Mouse (Mus musculus): ENCODE measurements around the gene Atf7ip. TPM values are rescaled to one million over a fixed set of nuclear protein-coding genes. Genes with fewer than 3 reads are reported as not detected.

Atf7ip gene
- polyA plus RNA-seq, 1 experiment from 2014 or later: 49.7 TPM

GRCm38 (mm10) chr6:136543164-136543563, 37.2 kb downstream of the Atf7ip start:
- H3K4me1 ChIP-seq (replicated peaks; ENCODE audit: control insufficient read depth, insufficient read depth, low read length): peaks cover 51% of the 10 kb centered on the region
- H3K9ac ChIP-seq: 0 out of 2 replicates have a peak overlapping the region, but pooled peaks have one; percentile 41

GRCm38 (mm10) chr6:136545284-136545870, 39.4 kb downstream of the Atf7ip start:
- Histone ChIP-seq H3K36me3 (replicated peaks; ENCODE audit: control insufficient read depth, insufficient read depth) (0 out of 2 replicates have a peak, but pooled peaks cover 1% of the 10 kb centered on the region), H3K4me3 (replicated peaks; ENCODE audit: low read length) (no peak overlapping the region), H3K4me1 (replicated peaks; ENCODE audit: control insufficient read depth, insufficient read depth, low read length) (peaks cover 65% of the 10 kb centered on the region), H3K9ac (no peak overlapping the region), H3K4me2 (replicated peaks) (no peak overlapping the region), H3K27me3 (ENCODE audit: control insufficient read depth, insufficient read depth, low read length) (no peaks in the 10 kb centered on the region), H3K9me3 (ENCODE audit: control insufficient read depth, low read length) (no peaks in the 10 kb centered on the region), H3K27ac (peak overlapping the region; percentile 66)
- WGBS: 74% methylated on average over 11 of the region's 11 CpGs
- ATAC-seq (ENCODE audit: low FRiP score) (no peak), DNase-seq (ENCODE audit: low spot score) (no peak)

More at GRCm38 (mm10) chr6:136543164-136543563, 37.2 kb downstream of the Atf7ip start:
- H3K4me3 ChIP-seq (replicated peaks; ENCODE audit: low read length): no peak overlapping the region
- H3K4me2 ChIP-seq (replicated peaks): peak overlapping the region; percentile 39
- peaks cover 16% of the 10 kb centered on the region; the same call in 1 of the 2 replicates for H3K36me3 ChIP-seq (replicated peaks; ENCODE audit: control insufficient read depth, insufficient read depth)
- DNase-seq (ENCODE audit: low spot score) (peak; percentile 76), ATAC-seq (ENCODE audit: low FRiP score) (peak; percentile 80)
- no peaks in the 10 kb centered on the region for H3K9me3 ChIP-seq (ENCODE audit: control insufficient read depth, low read length)
- H3K27ac ChIP-seq: peak overlapping the region; percentile 72
- H3K27me3 ChIP-seq (ENCODE audit: control insufficient read depth, insufficient read depth, low read length): no peaks in the 10 kb centered on the region
- WGBS: 9% methylated on average over 6 of the region's 6 CpGs

- Histone ChIP-seq H3K9me3 (ENCODE audit: control insufficient read depth, low read length) (no peaks in the 10 kb centered on the region), H3K36me3 (replicated peaks; ENCODE audit: control insufficient read depth, insufficient read depth) (no peaks in the 10 kb centered on the region), H3K9ac (no peak overlapping the region), H3K4me2 (replicated peaks) (no peak overlapping the region), H3K27ac (peak overlapping the region; percentile 36; the same call in 1 of the 2 replicates), H3K4me3 (replicated peaks; ENCODE audit: low read length) (no peak overlapping the region), H3K4me1 (replicated peaks; ENCODE audit: control insufficient read depth, insufficient read depth, low read length) (peaks cover 65% of the 10 kb centered on the region), H3K27me3 (ENCODE audit: control insufficient read depth, insufficient read depth, low read length) (no peaks in the 10 kb centered on the region)
- DNase-seq (ENCODE audit: low spot score): no peak
- WGBS: 65% methylated on average over 2 of the region's 2 CpGs
- no peak for ATAC-seq (ENCODE audit: low FRiP score)
Observed at GRCm38 (mm10) chr6:136546286-136546685, 40.3 kb downstream of the Atf7ip start.

GRCm38 (mm10) chr6:136546987-136547386, 41.0 kb downstream of the Atf7ip start:
- Histone ChIP-seq H3K4me3 (replicated peaks; ENCODE audit: low read length) (no peak overlapping the region), H3K4me2 (replicated peaks) (peak overlapping the region; percentile 29), H3K9me3 (ENCODE audit: control insufficient read depth, low read length) (no peaks in the 10 kb centered on the region), H3K27me3 (ENCODE audit: control insufficient read depth, insufficient read depth, low read length) (no peaks in the 10 kb centered on the region), H3K9ac (0 out of 2 replicates have a peak overlapping the region, but pooled peaks have one; percentile 34), H3K27ac (peak overlapping the region; percentile 79), H3K36me3 (replicated peaks; ENCODE audit: control insufficient read depth, insufficient read depth) (no peaks in the 10 kb centered on the region), H3K4me1 (replicated peaks; ENCODE audit: control insufficient read depth, insufficient read depth, low read length) (peaks cover 61% of the 10 kb centered on the region)
- no peak for DNase-seq (ENCODE audit: low spot score)
- no peak for ATAC-seq (ENCODE audit: low FRiP score)
- WGBS: 18% methylated on average over 7 of the region's 7 CpGs

- H3K4me3 ChIP-seq (replicated peaks; ENCODE audit: low read length): no peak overlapping the region
- H3K9ac ChIP-seq: peak overlapping the region; percentile 18; the same call in 1 of the 2 replicates
- peak overlapping the region; percentile 30 for H3K4me2 ChIP-seq (replicated peaks)
- H3K27ac ChIP-seq: peak overlapping the region; percentile 90
- peak; percentile 84 for ATAC-seq (ENCODE audit: low FRiP score)
- H3K36me3 ChIP-seq (replicated peaks; ENCODE audit: control insufficient read depth, insufficient read depth): no peaks in the 10 kb centered on the region
- DNase-seq (ENCODE audit: low spot score): peak; percentile 90
- 17% methylated on average over 6 of the region's 6 CpGs for WGBS
- peaks cover 54% of the 10 kb centered on the region for H3K4me1 ChIP-seq (replicated peaks; ENCODE audit: control insufficient read depth, insufficient read depth, low read length)
- H3K9me3 ChIP-seq (ENCODE audit: control insufficient read depth, low read length): no peaks in the 10 kb centered on the region
- H3K27me3 ChIP-seq (ENCODE audit: control insufficient read depth, insufficient read depth, low read length): no peaks in the 10 kb centered on the region
Observed at GRCm38 (mm10) chr6:136548041-136548770, 42.2 kb downstream of the Atf7ip start.

- peaks cover 49% of the 10 kb centered on the region for H3K4me1 ChIP-seq (replicated peaks; ENCODE audit: control insufficient read depth, insufficient read depth, low read length)
- no peaks in the 10 kb centered on the region for H3K36me3 ChIP-seq (replicated peaks; ENCODE audit: control insufficient read depth, insufficient read depth)
- ATAC-seq (ENCODE audit: low FRiP score) (no peak), DNase-seq (ENCODE audit: low spot score) (peak; percentile 55)
- 68% methylated on average over 6 of the region's 6 CpGs for WGBS
- peak overlapping the region; percentile 90 for H3K27ac ChIP-seq
- no peak overlapping the region for H3K9ac ChIP-seq
- no peak overlapping the region for H3K4me2 ChIP-seq (replicated peaks)
- no peaks in the 10 kb centered on the region for H3K9me3 ChIP-seq (ENCODE audit: control insufficient read depth, low read length)
- no peaks in the 10 kb centered on the region for H3K27me3 ChIP-seq (ENCODE audit: control insufficient read depth, insufficient read depth, low read length)
- no peak overlapping the region for H3K4me3 ChIP-seq (replicated peaks; ENCODE audit: low read length)
Observed at GRCm38 (mm10) chr6:136548796-136549195, 42.8 kb downstream of the Atf7ip start.

- 83% methylated on average over 3 of the region's 3 CpGs for WGBS
- Histone ChIP-seq H3K4me3 (replicated peaks; ENCODE audit: low read length) (no peak overlapping the region), H3K27ac (peak overlapping the region; percentile 75), H3K4me2 (replicated peaks) (no peak overlapping the region), H3K9me3 (ENCODE audit: control insufficient read depth, low read length) (no peaks in the 10 kb centered on the region), H3K9ac (no peak overlapping the region), H3K36me3 (replicated peaks; ENCODE audit: control insufficient read depth, insufficient read depth) (no peaks in the 10 kb centered on the region), H3K27me3 (ENCODE audit: control insufficient read depth, insufficient read depth, low read length) (no peaks in the 10 kb centered on the region), H3K4me1 (replicated peaks; ENCODE audit: control insufficient read depth, insufficient read depth, low read length) (peaks cover 44% of the 10 kb centered on the region)
- no peak for DNase-seq (ENCODE audit: low spot score)
- no peak for ATAC-seq (ENCODE audit: low FRiP score)
Observed at GRCm38 (mm10) chr6:136549606-136550005, 43.6 kb downstream of the Atf7ip start.

- DNase-seq (ENCODE audit: low spot score) (peak; percentile 73), ATAC-seq (ENCODE audit: low FRiP score) (peak; percentile 44; the same call in 1 of the 2 replicates)
- H3K4me3 ChIP-seq (replicated peaks; ENCODE audit: low read length): no peak overlapping the region
- H3K9ac ChIP-seq: 0 out of 2 replicates have a peak overlapping the region, but pooled peaks have one; percentile 34
- peak overlapping the region; percentile 91 for H3K27ac ChIP-seq
- peaks cover 39% of the 10 kb centered on the region for H3K4me1 ChIP-seq (replicated peaks; ENCODE audit: control insufficient read depth, insufficient read depth, low read length)
- H3K4me2 ChIP-seq (replicated peaks): peak overlapping the region; percentile 21; the same call in 1 of the 2 replicates
- no peaks in the 10 kb centered on the region for H3K27me3 ChIP-seq (ENCODE audit: control insufficient read depth, insufficient read depth, low read length)
- no peaks in the 10 kb centered on the region for H3K9me3 ChIP-seq (ENCODE audit: control insufficient read depth, low read length)
- 39% methylated on average over 7 of the region's 7 CpGs for WGBS
- H3K36me3 ChIP-seq (replicated peaks; ENCODE audit: control insufficient read depth, insufficient read depth): no peaks in the 10 kb centered on the region
Observed at GRCm38 (mm10) chr6:136550596-136551304, 44.8 kb downstream of the Atf7ip start.
